Mouse (Mus musculus): ENCODE data around the gene Rpl37. TPM values are rescaled to one million over a fixed set of nuclear protein-coding genes. Genes with fewer than 3 reads are reported as not detected.

Rpl37 gene
- polyA plus RNA-seq, 1 experiment = 821 TPM

- DNase-seq = no peak
- Histone ChIP-seq H3K27me3 (replicated peaks; ENCODE audit: control insufficient read depth, insufficient read depth, low read length) (no peaks in the 10 kb centered on the region), H3K36me3 (ENCODE audit: control insufficient read depth, insufficient read depth, low read length) (no peaks in the 10 kb centered on the region), H3K4me3 (ENCODE audit: insufficient read depth, low read depth, low read length) (no peak overlapping the region), H3K27ac (ENCODE audit: insufficient read depth, low read depth, low read length) (no peak overlapping the region), H3K4me1 (ENCODE audit: control insufficient read depth, insufficient read depth, low read length) (no peaks in the 10 kb centered on the region; the same call in 1 of the 2 replicates)
- no peak for TF ChIP-seq CTCF (conservative IDR thresholded peaks at IDR 0.05; ENCODE audit: insufficient read depth, insufficient read length, low read depth, low read length)
- WGBS = 72% methylated on average over 5 of the region's 5 CpGs
Measured at GRCm38 (mm10) chr15:5142047-5142446, 25.6 kb downstream of the Rpl37 start.

GRCm38 (mm10) chr15:5142714-5143113, 26.3 kb downstream of the Rpl37 start:
- Histone ChIP-seq H3K36me3 (ENCODE audit: control insufficient read depth, insufficient read depth, low read length) (no peaks in the 10 kb centered on the region), H3K4me3 (ENCODE audit: insufficient read depth, low read depth, low read length) (no peak overlapping the region), H3K27ac (ENCODE audit: insufficient read depth, low read depth, low read length) (no peak overlapping the region), H3K4me1 (ENCODE audit: control insufficient read depth, insufficient read depth, low read length) (no peaks in the 10 kb centered on the region; the same call in 1 of the 2 replicates), H3K27me3 (replicated peaks; ENCODE audit: control insufficient read depth, insufficient read depth, low read length) (no peaks in the 10 kb centered on the region)
- no peak for TF ChIP-seq CTCF (conservative IDR thresholded peaks at IDR 0.05; ENCODE audit: insufficient read depth, insufficient read length, low read depth, low read length)
- no peak for TF ChIP-seq POLR2A (IDR thresholded peaks at IDR 0.05; ENCODE audit: low read depth, low read length)
- WGBS = 63% methylated on average over 5 of the region's 5 CpGs
- no peak for DNase-seq

- Histone ChIP-seq H3K4me3 (ENCODE audit: insufficient read depth, low read depth, low read length) (peak within 1 kb of the TSS; percentile 92), H3K36me3 (ENCODE audit: control insufficient read depth, insufficient read depth, low read length) (no peaks in the 10 kb centered on the region), H3K27ac (ENCODE audit: insufficient read depth, low read depth, low read length) (peak within 1 kb of the TSS; percentile 65), H3K27me3 (replicated peaks; ENCODE audit: control insufficient read depth, insufficient read depth, low read length) (no peaks in the 10 kb centered on the region), H3K4me1 (ENCODE audit: control insufficient read depth, insufficient read depth, low read length) (no peaks in the 10 kb centered on the region; the same call in 1 of the 2 replicates)
- peak; percentile 74 for DNase-seq
- TF ChIP-seq CTCF (conservative IDR thresholded peaks at IDR 0.05; ENCODE audit: insufficient read depth, insufficient read length, low read depth, low read length) = peak; percentile 37
- TF ChIP-seq POLR2A (IDR thresholded peaks at IDR 0.05; ENCODE audit: low read depth, low read length) = peak; percentile 52
- WGBS = 1% methylated on average over 70 of the region's 80 CpGs
Measured at GRCm38 (mm10) chr15:5143361-5144020, 27.0 kb downstream of the Rpl37 start, which contains the start of gene Prkaa1. Gene Prkaa1 (plus strand): TSS chr15:5143861.

- Histone ChIP-seq H3K27me3 (replicated peaks; ENCODE audit: control insufficient read depth, insufficient read depth, low read length) (no peaks in the 10 kb centered on the region), H3K4me1 (ENCODE audit: control insufficient read depth, insufficient read depth, low read length) (no peaks in the 10 kb centered on the region; the same call in 1 of the 2 replicates), H3K36me3 (ENCODE audit: control insufficient read depth, insufficient read depth, low read length) (no peaks in the 10 kb centered on the region), H3K27ac (ENCODE audit: insufficient read depth, low read depth, low read length) (peak overlapping the region; percentile 28; the same call in 1 of the 2 replicates), H3K4me3 (ENCODE audit: insufficient read depth, low read depth, low read length) (peak overlapping the region; percentile 92)
- TF ChIP-seq CTCF (conservative IDR thresholded peaks at IDR 0.05; ENCODE audit: insufficient read depth, insufficient read length, low read depth, low read length) (no peak), POLR2A (IDR thresholded peaks at IDR 0.05; ENCODE audit: low read depth, low read length) (no peak)
- peak; percentile 66 for DNase-seq
- 1% methylated on average over 55 of the region's 61 CpGs for WGBS
Measured at GRCm38 (mm10) chr15:5144021-5144778, 27.8 kb downstream of the Rpl37 start.

- Histone ChIP-seq H3K27ac (ENCODE audit: insufficient read depth, low read depth, low read length) (no peak overlapping the region), H3K4me3 (ENCODE audit: insufficient read depth, low read depth, low read length) (no peak overlapping the region), H3K36me3 (ENCODE audit: control insufficient read depth, insufficient read depth, low read length) (no peaks in the 10 kb centered on the region), H3K4me1 (ENCODE audit: control insufficient read depth, insufficient read depth, low read length) (no peaks in the 10 kb centered on the region; the same call in 1 of the 2 replicates), H3K27me3 (replicated peaks; ENCODE audit: control insufficient read depth, insufficient read depth, low read length) (no peaks in the 10 kb centered on the region)
- TF ChIP-seq CTCF (conservative IDR thresholded peaks at IDR 0.05; ENCODE audit: insufficient read depth, insufficient read length, low read depth, low read length) (no peak), POLR2A (IDR thresholded peaks at IDR 0.05; ENCODE audit: low read depth, low read length) (no peak)
- 42% methylated on average over 9 of the region's 9 CpGs for WGBS
- DNase-seq = no peak
Measured at GRCm38 (mm10) chr15:5145196-5145945, 28.9 kb downstream of the Rpl37 start.

GRCm38 (mm10) chr15:5149187-5149586, 32.7 kb downstream of the Rpl37 start:
- WGBS = 59% methylated on average over 4 of the region's 4 CpGs
- H3K27ac ChIP-seq (ENCODE audit: insufficient read depth, low read depth, low read length) = no peak overlapping the region
- H3K36me3 ChIP-seq (ENCODE audit: control insufficient read depth, insufficient read depth, low read length) = no peaks in the 10 kb centered on the region
- no peak for TF ChIP-seq CTCF (conservative IDR thresholded peaks at IDR 0.05; ENCODE audit: insufficient read depth, insufficient read length, low read depth, low read length)
- no peaks in the 10 kb centered on the region for H3K27me3 ChIP-seq (replicated peaks; ENCODE audit: control insufficient read depth, insufficient read depth, low read length)
- no peak overlapping the region for H3K4me3 ChIP-seq (ENCODE audit: insufficient read depth, low read depth, low read length)
- DNase-seq = peak; percentile 7
- H3K4me1 ChIP-seq (ENCODE audit: control insufficient read depth, insufficient read depth, low read length) = peaks cover 4% of the 10 kb centered on the region; the same call in 1 of the 2 replicates

Measured in kidney, adult 2 months (tissue).